Mouse (Mus musculus) thymus, postnatal 10 days (tissue): ENCODE results near the gene Lsamp.

Experiments
- DNase-seq, 2 experiments: peaks; one replicate each; pipeline ENCODE4 v3.0.0; 2021; ENCODE audit warnings: low spot score in 2 of 2

The Lsamp gene

DNA sequence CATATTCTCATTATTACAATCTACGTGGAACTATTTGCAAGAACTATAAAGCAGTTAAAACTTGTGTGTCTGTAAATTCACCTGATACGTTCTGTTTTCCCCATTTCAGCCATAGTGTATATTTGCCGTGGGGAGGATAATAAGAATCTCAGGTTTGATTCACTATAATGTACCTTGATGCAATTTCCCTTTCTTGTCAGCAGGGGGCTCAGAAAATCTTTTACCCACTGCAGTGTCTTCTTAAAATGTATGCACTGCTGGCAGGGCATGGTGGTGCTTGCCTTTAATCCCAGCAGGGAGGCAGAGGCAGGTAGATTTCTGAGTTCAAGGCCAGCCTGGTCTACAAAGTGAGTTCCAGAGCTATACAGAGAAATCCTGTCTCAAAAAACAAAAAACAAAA lies 287.7 kb downstream of the Lsamp start:
- DNase-seq, result no peak

DNA sequence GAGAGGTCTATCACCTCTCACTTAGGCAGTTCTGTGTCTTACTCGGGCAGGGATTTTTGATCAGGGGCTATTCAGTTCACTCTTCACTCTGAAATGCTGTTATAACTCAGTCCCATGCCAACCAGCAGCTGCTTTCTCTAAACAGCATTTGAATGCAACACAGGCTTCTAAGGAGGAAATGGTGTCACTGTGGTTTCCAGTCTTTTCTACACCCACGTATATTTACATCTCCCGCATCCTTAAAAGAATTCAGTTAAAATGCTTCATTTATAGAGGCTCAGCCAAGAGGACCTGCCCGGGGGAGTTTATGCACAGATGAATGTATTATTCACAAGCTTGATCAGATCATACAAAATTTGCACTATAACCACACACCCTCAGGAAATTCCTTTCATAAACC lies 306.0 kb downstream of the Lsamp start:
- no peak for DNase-seq

DNA sequence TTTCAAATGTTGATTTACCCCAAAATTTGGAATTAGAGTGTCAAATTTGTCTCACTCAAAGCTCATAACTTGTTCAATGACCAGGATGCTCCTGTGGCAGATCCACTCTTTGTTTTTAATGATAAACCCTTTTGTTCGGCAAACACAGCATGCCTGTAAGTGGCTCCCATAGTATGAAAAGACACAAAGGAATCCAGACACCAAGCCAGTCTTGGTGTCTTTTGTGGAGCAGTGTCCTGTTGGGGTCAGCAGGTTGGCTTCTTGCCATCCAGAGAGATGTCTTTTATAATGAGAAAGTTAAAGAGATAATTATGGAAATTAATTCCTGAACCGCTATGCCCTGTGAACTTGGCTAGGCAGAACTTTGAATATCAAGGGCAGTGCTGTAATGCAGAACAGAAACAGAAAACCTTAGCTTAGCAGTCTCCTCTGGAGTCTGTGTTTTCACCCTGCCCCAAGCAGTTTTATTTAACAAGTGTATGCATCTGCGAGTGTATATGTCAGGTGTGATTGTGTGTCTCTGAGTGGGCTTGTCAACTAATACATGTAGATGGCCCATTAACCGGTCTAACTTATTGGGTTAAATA lies 310.2 kb downstream of the Lsamp start:
- no peak for DNase-seq

DNA sequence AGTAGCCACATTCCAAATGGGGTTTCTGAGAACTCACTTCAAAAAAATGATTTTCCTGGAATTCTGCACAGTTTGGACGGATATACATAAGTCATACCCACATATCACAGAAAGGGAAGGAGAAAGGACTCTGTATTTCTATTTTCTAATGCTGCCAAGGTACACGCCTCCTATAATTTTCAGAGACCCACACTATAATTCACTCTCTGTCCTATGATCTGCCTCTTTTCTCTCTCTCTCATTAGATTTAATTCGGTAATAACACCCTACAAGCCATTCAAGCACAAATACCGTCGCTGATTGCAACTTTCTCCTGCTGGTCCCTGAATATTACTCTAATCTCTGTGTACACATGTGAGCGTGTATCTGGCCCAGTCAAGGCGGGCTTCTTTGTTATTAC lies 311.1 kb downstream of the Lsamp start:
- DNase-seq, result no peak

DNA sequence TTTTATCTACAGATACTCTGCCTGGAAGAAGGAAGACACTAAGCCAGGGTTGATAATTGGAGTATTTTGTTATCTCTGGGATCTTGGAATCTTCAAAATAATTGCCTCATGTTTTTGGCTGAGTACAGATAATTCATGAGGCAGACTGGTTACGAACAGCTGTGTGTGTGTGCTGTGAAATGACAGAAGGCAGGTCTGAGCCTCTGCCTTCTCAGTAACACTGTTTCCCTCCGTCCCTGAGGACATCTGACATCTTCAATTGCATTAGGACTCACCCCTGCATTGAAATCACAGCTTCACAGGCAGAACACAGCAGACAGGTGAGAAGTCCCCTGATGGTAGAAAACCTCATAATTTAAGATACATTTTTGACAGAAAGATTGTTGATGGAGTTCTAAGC lies 323.5 kb downstream of the Lsamp start:
- DNase-seq, result no peak

DNA sequence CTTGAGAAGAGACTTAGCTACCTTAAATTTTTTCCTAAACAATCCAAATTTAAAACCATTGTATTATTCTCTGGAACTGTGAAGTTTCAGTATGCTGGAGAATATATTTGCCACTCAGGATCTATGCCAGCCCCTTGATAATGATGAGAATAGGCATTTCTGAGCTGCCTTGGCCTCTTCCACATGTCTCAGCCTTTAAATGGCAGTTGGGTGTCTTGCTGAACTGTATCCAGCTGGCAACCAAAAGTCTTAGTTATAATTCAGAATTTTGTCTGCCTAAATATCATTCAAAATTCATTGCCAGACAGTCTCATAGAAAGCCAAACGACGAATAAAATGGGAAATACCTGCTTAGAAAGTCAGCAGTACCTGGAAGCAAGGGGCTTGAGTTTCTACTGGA lies 332.0 kb downstream of the Lsamp start:
- DNase-seq, result no peak

DNA sequence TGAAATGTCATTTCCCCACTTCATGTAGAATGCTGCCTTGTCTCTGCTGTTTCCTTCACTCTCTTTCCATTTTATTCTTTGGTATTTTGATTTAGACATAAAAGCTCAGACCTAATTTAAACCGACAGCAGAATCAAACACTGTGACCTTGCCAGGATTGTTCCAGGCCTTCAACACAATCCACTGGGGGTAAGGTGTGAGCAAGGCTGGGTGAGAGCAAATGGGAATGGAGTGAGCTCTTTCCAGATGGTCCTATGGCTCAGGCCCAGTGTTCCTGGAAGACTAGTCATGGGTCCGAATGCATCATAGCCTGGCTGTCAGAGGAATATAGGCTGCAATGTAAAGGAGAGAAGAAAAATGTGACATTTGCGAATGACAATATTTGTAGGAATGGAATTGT lies 340.6 kb downstream of the Lsamp start:
- no peak for DNase-seq

DNA sequence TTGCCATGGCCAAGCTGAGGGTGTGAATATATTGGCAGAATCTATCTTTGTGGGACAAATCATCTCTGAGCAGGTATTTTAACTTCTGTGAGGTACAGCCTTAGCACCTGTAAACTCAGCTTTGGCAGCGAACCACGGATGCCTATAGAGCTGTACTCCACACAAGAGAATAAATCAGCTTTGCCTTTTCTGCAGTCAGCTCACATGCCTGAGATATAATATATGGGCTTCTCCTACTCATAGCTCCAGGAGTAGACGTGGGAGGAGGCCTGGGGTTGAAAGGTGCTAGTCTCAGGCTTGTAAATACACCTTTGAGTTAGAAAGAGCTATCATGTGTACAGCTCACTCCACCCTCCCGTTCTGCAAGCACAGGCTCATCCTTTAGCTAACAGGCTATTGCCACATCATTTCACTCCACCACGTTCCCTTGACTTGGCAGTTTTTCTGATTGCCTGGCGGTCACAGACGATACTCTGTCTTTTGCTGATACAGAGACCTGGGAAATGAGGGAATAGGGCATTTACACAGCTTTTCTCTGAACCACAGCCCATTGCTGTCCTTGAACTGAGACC lies 344.2 kb downstream of the Lsamp start:
- no peak for DNase-seq

DNA sequence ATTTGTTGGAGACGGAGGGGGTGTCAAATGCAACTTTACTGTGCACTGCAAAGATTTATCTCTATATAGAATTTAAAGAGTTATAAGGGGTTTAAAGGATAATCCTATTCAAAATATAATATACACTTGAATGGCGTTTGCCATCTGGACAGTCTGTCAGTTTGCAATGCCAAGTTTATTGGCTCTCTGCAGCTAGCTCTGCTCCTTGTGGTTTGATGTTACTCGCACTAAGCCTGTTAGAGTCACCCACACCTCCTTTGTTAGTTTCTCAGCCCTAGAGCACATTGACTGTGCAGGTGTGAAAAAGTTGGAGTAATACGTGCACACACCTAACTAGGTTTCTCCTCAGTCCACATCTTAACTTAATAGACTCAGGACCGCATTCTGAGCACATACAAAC lies 385.5 kb downstream of the Lsamp start:
- DNase-seq, result no peak

DNA sequence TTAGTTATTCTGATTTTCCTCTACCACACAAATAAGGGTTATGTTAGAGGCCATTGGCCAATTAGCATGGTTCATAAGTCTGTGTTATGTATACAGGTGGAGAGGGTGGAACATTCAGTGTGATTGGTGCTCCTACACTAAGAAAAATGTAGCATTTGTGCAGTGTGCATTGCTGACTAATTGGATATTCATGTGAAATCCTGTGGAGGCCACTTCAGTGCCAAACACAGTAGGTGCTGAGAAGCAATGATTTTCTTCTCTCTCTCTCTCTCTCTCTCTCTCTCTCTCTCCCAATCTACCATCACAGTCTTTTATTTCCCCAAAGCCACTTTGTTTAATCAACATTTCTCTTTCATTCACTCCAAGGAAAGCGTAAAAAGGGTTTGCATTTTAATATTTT lies 387.1 kb downstream of the Lsamp start:
- no peak for DNase-seq

DNA sequence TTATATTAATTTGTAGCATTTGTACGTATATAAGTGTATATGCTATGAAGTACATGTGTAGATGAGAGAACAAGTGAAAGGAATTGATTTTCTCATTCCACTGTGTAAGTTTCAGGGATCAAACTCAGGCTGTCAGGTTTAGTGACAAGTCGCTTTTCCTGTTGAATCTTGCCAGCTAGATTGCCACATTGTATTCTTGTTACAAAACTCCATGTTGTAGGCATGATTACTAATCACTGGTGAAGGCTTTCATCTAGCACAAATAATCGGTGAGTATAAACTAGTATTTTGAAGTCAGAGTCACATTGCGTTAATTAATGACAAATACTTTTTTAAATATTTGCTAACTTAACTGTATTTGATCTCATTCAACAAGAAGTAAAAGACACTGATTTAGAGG lies 391.2 kb downstream of the Lsamp start:
- DNase-seq, result no peak

DNA sequence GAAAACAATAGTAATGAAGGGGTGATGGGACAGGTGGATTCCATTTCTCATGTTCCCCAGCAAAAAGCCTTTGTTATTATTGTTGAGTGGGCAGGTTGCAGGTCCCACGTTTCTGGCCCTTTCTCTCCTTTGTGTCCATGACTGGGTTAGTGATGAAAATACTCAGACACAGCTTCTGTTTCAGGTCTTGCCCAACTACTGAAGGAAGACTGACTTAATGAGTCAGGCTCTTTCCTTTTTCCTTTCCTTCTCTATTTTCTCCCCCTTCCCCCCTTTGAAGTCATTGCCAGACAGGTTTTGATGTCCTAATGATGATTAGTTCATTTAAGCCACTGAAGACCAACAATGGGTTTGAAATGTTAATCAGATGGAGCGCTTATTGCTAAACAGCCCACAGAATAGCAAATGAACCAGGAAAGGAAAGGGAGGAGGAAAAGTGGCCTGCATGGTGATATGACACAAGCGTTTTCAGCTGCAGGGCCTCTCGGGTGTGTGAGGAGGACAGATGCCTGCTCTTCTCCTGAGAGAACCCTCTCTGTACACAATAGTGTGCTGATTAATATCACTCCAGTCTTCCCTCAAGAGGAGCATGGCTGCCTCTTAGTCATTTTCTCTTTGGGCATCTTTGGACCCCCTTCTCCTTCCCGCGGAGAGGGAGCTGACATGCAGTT lies 393.1 kb downstream of the Lsamp start:
- DNase-seq, result no peak

DNA sequence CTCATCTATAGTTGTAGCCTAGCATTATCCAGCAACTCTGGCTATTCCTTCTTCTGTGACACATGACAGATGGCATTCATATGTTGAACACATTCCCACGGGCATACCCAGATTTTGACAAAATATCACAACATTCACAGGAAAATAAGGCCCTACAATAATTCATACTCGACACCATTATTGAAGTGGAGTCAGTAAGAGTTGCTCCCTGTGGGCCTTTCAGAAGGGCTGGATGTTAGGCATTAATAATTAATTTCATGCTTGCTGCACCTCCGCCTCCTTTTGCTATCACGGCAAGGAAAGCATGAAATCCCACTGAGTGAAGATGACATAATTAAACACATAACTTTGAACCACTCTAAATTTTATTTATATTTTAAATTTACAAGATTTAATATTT lies 407.9 kb downstream of the Lsamp start:
- no peak for DNase-seq

DNA sequence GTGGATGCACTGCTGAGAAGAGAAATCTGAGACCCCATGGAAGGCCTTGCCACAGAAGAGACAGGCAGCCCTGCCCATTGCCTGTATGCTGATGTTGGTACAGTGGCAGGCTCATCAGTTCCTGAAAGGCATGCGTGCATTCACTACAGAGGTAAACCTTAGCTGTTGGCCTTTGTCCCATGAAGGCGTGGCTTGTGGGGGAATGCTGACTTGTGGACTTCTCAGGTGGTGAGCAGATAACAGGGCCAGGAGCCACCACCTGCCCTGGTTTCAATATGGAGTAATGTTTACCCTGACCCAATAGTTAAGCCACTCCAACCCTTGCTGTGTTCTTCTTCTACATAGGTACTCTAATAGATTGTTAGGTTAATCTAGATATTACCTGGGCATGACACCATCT lies 415.4 kb downstream of the Lsamp start:
- DNase-seq, result no peak

DNA sequence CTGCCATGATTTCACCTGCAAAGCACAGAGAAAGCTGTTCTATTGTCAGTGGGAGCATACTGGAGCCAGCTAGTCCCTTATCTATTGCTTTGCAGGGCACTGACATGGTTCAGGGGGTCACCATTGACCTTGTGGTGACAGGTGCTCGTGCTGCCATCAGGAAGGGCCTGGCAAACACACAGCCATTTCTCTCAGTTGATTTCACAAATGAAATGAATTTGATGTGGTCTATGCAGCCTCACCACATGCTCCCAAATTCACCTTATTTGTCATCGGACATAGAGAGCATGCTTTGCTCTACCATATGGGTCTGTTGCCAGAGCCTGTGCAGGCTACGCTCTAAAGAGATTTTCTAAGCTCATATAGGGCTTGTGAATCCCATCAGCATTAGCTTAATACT lies 450.1 kb downstream of the Lsamp start:
- no peak for DNase-seq

DNA sequence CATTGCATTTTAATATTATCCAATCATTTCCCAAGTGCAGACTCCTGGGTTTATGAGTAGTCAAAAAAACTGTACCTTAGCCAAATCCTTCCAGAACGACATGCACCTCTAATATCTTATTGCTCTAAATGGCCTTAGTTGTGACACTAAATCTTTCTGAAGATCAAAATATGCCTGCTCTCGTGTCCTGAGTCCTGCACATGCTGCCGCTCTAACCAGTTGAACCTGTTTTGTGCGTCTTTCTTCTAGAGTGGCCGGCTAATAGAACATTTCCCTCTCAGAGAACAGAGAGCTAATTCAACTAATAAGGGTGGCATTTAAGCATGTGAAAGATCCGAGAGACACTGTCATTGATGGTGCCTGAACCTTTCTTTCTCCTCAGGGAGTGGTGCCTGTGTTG lies 452.3 kb downstream of the Lsamp start:
- no peak for DNase-seq

DNA sequence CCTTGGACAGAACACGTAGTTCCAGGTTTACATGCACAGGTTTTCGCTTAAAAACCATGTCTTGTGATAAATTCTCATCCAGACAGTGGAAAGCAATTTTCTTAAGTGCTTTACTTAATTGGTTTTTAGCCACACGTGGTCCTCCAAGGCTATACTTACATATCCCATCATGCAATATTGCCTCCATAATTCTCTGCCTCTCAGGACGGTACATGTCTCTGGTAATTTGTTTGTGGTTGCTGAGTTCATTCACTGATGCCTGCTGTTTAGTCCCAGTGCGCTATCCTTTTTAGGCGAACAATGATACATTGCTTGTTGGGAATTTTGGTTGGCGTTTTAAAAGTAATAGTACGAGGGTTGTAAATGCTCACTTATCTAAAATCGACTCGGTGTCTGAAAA lies 453.7 kb downstream of the Lsamp start:
- no peak for DNase-seq

DNA sequence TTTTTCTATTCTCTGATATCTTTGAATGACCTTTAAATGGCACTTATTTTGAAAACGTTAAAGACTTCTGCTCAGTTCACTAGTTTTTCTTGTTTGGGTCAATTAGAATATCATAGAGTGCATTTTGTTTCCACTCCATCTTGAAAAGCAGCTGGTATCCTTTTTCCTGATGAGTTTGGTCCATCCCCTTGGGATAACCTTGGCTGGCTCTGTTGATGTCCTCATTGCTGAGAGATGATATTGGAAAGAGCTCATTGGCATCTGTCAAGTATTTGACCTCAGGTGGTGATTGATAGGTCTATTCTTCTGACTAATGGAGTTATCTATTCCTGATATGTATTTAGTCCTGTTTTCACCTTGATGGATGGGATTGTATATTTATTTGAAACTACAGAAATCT lies 454.7 kb downstream of the Lsamp start:
- DNase-seq, result no peak

DNA sequence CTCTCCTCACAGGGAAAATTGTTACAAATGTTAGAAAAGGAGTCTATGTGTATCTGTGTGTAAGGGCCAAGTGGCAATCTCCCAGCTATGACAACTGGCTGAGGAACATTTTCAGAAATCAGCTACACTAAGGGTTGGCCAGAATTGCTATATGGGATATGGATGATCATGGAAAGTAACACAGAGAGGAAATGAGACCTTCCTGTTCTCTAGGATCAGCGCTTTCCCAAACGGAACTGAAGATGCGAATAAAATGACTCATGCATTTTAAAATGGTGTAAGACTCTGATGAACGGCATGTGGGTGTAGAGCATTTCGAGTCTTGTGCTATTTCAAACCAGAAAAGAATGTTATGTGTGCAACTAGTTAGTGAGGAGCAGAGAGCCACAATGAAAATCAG lies 462.4 kb downstream of the Lsamp start:
- no peak for DNase-seq

DNA sequence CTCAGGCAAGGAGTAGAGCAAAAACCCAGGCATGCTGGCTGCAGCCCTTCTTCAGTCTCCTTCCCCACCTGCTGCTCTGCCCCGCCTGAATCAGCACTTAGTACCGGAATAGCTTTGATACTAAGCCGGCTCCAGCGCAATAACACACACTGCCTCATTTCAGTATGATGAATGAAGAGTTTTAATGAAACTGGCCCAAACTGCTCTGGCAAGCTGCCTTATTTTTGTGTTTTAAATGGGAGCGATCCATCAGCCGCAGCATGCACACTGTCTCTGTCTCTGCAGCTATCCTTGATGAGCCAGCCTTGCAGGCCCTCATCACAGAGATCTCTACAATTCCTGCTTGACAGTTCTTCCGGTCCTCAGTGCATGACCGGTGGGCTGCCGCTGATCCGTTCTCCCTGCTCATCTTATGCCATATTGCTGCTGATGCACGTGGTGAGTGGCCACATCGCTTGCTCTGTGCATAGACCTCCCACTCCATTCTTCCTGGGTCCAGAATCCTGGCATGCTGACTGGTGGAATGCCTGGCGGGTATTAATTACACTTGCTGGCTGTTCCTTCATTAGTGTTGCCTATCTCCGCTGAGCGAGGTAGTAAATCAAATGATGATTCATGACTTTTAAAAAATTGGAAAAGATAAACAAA lies 479.4 kb downstream of the Lsamp start:
- DNase-seq, result no peak

DNA sequence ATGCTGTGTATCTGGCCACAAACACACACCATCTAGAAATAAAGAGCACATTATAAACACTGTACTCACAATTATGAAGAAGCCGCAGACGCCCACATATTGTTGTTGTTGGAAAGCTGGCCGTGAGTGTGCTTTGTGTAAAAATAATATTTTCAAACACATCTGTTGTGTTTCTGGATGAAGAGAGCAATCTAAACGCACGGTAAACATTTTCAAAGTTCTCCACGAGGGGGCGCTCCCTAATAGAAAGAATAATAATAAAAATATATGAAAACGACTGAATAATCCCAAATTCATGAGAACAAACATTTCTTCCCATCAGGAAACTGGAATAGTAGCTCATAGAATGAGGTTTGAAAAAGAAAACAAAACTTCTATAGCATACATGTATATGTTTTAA lies 482.4 kb downstream of the Lsamp start:
- no peak for DNase-seq

DNA sequence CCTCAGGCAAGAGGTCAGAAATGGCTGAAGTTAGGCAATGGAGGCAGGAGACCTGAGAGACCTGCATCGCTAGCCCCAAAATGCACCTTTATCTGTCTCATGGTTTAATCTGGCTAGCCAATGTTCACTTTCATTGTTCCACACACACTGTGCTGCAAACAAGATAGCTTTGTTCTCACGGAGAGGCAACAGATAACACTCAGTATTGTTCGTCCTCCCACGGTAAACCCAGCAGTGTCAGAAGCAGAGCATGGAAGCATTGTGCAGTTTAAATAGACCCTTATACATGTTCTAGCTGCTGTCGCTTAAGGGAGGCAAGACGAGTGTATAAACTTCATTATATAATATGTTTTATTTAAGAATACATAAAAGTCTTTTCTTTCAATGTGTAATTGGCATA lies 486.8 kb downstream of the Lsamp start:
- DNase-seq, result no peak

DNA sequence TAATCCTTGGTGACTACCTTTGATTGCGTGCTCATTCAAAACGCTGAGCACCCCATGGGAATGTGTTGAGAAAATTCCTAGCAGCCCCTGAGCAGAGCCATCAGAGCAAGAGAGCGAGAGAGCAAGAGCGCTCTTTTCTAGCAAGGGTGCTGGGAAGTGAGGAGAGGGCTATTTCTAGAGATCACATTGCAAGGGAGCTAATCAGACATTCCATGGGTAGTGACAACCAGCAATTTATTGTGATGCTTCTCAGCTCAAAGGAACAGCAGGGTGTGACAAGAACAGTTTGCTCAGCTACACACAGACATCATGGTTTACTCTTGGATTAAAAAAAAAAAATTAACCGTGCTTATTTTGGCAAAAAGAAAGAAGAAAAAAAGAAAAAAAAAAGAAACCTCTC lies 487.8 kb downstream of the Lsamp start:
- DNase-seq, result no peak
